Mouse (Mus musculus): ENCODE data around the gene Adat3.
A peak's percentile ranks its signal among the peaks of the same experiment; 100 is the strongest.
"Not testable (repeated sequence)": the region's sequence is repeated elsewhere in the genome, so short reads cannot be mapped to it uniquely, and the experiment has no call there.

The Adat3 gene

DNA sequence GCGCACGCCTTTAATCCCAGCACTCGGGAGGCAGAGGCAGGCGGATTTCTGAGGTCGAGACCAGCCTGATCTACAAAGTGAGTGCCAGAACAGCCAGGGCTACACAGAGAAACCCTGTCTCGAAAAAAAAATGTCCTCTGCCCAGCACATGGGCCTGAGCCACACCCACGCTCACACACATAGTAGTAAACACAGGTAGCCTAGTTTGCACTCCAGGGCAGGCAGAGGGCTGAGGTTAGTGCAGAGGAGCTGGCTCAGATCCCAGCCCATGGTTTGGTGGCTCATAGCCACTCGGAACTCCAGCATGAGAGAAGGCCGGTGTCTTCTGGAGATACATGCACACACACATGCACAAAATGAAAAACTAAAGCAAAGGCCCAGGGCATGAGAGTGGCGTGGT is 44.3 kb downstream of the Adat3 start:
- H3K4me1 ChIP-seq (replicated peaks; ENCODE audit: low read depth, low read length) = peaks cover 81% of the 10 kb centered on the region
- no peak overlapping the region for H3K4me3 ChIP-seq (replicated peaks; ENCODE audit: low read length)
- TF ChIP-seq NANOG (IDR thresholded peaks at IDR 0.05; ENCODE audit: borderline replicate concordance, low read length) = no peak
- no peak for TF ChIP-seq CTCF (conservative IDR thresholded peaks at IDR 0.05; ENCODE audit: low read length)
- no peak for TF ChIP-seq POU5F1 (IDR thresholded peaks at IDR 0.05; ENCODE audit: borderline replicate concordance, low read length)
- no peaks in the 10 kb centered on the region for H3K27me3 ChIP-seq (ENCODE audit: insufficient read depth, low read length)
- no peaks in the 10 kb centered on the region for H3K9me3 ChIP-seq (ENCODE audit: low read length)
- peaks cover 95% of the 10 kb centered on the region for H3K36me3 ChIP-seq (ENCODE audit: insufficient read depth, low read length)

DNA sequence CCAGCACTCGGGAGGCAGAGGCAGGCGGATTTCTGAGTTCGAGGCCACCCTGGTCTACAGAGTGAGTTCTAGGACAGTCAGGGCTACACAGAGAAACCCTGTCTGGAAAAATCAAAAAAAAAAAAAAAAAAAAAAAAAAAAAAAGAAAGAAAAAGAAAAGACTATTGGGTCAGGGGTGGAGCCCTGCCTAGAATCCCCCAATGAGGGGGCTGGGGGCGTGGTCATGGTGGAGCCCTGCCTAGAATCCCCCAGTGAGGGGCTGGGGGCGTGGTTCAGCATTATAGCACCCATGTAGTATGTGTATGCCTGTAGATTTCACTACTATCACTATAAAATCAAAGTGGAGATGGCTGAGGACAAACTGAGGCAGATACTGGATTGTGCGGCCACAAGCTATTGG is 47.2 kb downstream of the Adat3 start:
- Histone ChIP-seq H3K36me3 (ENCODE audit: insufficient read depth, low read length) (peaks cover 91% of the 10 kb centered on the region), H3K4me1 (replicated peaks; ENCODE audit: low read depth, low read length) (peaks cover 83% of the 10 kb centered on the region)
- H3K4me3 ChIP-seq (replicated peaks; ENCODE audit: low read length) = not testable (repeated sequence)

GRCm38 (mm10) chr10:80650392-80650791 is 47.7 kb downstream of the Adat3 start:
- Histone ChIP-seq H3K4me3 (replicated peaks; ENCODE audit: low read length) (no peak overlapping the region), H3K4me1 (replicated peaks; ENCODE audit: low read depth, low read length) (peaks cover 83% of the 10 kb centered on the region), H3K36me3 (ENCODE audit: insufficient read depth, low read length) (peaks cover 91% of the 10 kb centered on the region), H3K27me3 (ENCODE audit: insufficient read depth, low read length) (no peaks in the 10 kb centered on the region), H3K9me3 (ENCODE audit: low read length) (no peaks in the 10 kb centered on the region)
- TF ChIP-seq NANOG (IDR thresholded peaks at IDR 0.05; ENCODE audit: borderline replicate concordance, low read length) = no peak
- no peak for TF ChIP-seq POU5F1 (IDR thresholded peaks at IDR 0.05; ENCODE audit: borderline replicate concordance, low read length)
- no peak for TF ChIP-seq CTCF (conservative IDR thresholded peaks at IDR 0.05; ENCODE audit: low read length)

More for the DNA sequence above, 47.2 kb downstream of the Adat3 start:
- H3K9me3 ChIP-seq (ENCODE audit: low read length); H3K27me3 ChIP-seq (ENCODE audit: insufficient read depth, low read length): not testable (repeated sequence)

DNA sequence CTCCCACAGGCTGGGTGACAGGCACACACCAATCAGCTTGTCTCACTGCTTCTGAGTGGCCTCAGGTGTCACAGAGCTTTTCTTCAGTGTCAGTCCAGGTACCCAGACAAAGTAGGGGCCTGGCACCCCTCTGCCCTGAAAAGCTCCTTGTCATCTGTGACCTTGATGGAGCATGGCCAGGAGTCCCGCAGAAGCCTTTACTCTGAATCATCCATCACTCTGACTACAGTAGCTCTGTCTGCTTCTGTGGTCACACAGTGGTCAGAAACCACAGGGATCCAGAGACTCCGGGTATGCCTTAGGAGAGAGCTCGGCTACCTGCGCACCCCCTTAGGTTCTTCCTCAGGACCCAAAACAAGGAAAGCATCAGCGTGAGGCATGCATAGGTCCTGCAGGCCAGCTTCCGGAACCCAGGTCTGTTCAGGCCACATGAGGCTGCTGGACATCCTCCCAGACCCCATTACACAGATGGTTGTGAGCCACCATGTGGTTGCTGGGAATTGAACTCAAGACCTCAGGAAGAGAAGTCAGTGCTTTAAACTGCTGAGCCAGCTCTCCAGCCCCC is 50.6 kb downstream of the Adat3 start:
- Histone ChIP-seq H3K9me3 (ENCODE audit: low read length) (no peaks in the 10 kb centered on the region), H3K27me3 (ENCODE audit: insufficient read depth, low read length) (no peaks in the 10 kb centered on the region), H3K4me3 (replicated peaks; ENCODE audit: low read length) (no peak overlapping the region), H3K36me3 (ENCODE audit: insufficient read depth, low read length) (peaks cover 64% of the 10 kb centered on the region), H3K4me1 (replicated peaks; ENCODE audit: low read depth, low read length) (peaks cover 85% of the 10 kb centered on the region)
- TF ChIP-seq NANOG (IDR thresholded peaks at IDR 0.05; ENCODE audit: borderline replicate concordance, low read length) = no peak
- no peak for TF ChIP-seq POU5F1 (IDR thresholded peaks at IDR 0.05; ENCODE audit: borderline replicate concordance, low read length)
- TF ChIP-seq CTCF (conservative IDR thresholded peaks at IDR 0.05; ENCODE audit: low read length) = no peak

DNA sequence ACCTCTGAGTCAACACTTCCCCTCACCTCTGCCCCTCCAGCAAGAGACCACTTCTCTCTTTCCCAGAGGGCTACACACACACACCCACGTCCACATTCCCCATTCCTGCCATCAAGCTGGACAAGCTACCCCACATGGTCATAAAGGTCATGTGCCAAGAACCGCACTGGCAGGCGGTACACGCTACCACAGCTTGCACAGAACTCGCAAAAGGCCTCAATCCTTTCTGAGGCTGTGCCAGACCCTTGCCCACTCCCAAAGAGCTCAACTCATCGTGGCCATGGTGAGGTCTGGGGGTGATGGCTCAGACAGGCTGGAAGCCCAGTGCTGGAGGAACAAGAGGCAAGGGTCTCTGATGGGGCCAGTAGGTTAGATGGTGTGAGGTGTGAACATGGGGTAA is 52.2 kb downstream of the Adat3 start:
- Histone ChIP-seq H3K36me3 (ENCODE audit: insufficient read depth, low read length) (peaks cover 50% of the 10 kb centered on the region), H3K4me1 (replicated peaks; ENCODE audit: low read depth, low read length) (peaks cover 89% of the 10 kb centered on the region), H3K4me3 (replicated peaks; ENCODE audit: low read length) (peak overlapping the region; percentile 93), H3K9me3 (ENCODE audit: low read length) (no peaks in the 10 kb centered on the region), H3K27me3 (ENCODE audit: insufficient read depth, low read length) (no peaks in the 10 kb centered on the region)
- TF ChIP-seq POU5F1 (IDR thresholded peaks at IDR 0.05; ENCODE audit: borderline replicate concordance, low read length) (no peak), NANOG (IDR thresholded peaks at IDR 0.05; ENCODE audit: borderline replicate concordance, low read length) (no peak), CTCF (conservative IDR thresholded peaks at IDR 0.05; ENCODE audit: low read length) (no peak)

DNA sequence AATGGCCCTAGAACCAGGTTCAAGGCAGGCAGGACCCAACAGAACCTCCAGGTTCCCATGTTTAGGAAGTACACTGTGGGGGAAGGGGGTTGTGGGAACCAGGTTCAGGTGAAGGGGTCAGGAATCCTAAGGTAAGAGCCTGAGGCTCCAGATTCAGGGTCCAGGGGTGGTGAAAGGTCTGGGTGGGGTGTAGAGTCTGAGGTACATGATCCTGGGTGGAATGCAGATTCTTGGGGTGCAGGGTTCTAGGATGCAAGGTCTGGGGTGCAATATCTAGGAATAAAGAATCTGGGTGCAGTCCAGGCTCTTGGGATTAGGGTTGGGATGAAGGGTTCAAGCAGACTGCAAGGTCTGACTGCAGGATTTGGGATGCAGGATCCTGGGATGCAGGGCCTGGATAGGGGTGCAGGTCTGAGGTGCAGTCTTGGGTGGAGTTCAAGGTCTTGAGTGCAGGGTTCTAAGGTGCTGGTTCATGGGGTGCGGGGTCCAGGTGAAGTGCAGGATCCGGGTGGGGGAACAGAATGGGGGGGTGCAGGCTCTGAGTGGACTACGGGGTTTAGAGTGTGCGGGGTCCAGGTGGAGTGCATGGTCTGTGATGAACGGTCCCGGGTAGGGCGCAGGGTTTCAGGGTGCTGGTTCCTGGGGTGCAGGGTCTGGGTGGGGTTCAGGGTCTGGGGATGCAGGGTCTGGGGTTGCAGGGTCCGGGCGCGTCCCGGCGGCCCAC is 52.9 kb downstream of the Adat3 start:
- no peak for TF ChIP-seq POU5F1 (IDR thresholded peaks at IDR 0.05; ENCODE audit: borderline replicate concordance, low read length)
- H3K36me3 ChIP-seq (ENCODE audit: insufficient read depth, low read length) = peaks cover 44% of the 10 kb centered on the region
- no peaks in the 10 kb centered on the region for H3K9me3 ChIP-seq (ENCODE audit: low read length)
- no peaks in the 10 kb centered on the region for H3K27me3 ChIP-seq (ENCODE audit: insufficient read depth, low read length)
- peaks cover 85% of the 10 kb centered on the region for H3K4me1 ChIP-seq (replicated peaks; ENCODE audit: low read depth, low read length)
- peak overlapping the region; percentile 93 for H3K4me3 ChIP-seq (replicated peaks; ENCODE audit: low read length)

DNA sequence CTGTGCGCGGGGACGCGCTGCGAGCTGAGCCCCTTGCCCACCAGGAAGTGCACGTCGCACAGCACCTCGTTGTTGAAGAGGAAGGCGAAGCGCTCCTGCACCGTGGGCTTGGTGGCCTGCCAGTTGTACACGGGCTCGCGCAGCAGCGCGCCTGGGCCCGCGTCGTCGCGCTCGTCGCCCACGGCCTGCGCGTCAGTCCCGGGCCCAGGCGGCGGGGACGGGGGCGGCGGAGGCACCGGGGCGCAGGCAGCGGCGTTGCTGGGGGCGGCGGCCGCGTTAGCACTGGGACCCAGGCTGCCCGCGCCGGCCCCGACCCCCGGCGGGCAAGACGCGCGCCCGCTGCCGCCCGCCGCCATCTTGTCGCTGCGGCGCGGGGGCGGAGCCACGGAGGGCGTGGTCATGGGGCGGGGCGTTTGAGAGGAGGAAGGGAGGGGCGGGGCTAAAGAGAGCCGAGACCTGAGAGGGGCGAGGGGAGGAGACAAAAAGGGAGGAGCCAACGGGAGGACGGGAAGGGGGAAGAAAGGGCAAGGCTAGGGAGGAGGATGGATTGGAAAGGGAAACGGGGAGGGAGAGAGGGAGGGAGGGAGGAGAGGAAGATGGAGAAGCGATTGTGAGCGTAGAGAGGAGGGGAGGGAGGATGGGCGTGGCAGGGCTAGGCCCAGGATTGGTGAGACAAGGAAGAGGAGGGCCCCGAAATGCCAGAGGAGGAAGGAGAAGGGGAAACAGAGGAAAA is 53.6 kb downstream of the Adat3 start:
- no peak for TF ChIP-seq POU5F1 (IDR thresholded peaks at IDR 0.05; ENCODE audit: borderline replicate concordance, low read length)
- no peak for TF ChIP-seq NANOG (IDR thresholded peaks at IDR 0.05; ENCODE audit: borderline replicate concordance, low read length)
- no peak for TF ChIP-seq CTCF (conservative IDR thresholded peaks at IDR 0.05; ENCODE audit: low read length)
- Histone ChIP-seq H3K4me3 (replicated peaks; ENCODE audit: low read length) (peak overlapping the region; percentile 93), H3K4me1 (replicated peaks; ENCODE audit: low read depth, low read length) (peaks cover 85% of the 10 kb centered on the region), H3K36me3 (ENCODE audit: insufficient read depth, low read length) (peaks cover 36% of the 10 kb centered on the region), H3K27me3 (ENCODE audit: insufficient read depth, low read length) (no peaks in the 10 kb centered on the region), H3K9me3 (ENCODE audit: low read length) (no peaks in the 10 kb centered on the region)

DNA sequence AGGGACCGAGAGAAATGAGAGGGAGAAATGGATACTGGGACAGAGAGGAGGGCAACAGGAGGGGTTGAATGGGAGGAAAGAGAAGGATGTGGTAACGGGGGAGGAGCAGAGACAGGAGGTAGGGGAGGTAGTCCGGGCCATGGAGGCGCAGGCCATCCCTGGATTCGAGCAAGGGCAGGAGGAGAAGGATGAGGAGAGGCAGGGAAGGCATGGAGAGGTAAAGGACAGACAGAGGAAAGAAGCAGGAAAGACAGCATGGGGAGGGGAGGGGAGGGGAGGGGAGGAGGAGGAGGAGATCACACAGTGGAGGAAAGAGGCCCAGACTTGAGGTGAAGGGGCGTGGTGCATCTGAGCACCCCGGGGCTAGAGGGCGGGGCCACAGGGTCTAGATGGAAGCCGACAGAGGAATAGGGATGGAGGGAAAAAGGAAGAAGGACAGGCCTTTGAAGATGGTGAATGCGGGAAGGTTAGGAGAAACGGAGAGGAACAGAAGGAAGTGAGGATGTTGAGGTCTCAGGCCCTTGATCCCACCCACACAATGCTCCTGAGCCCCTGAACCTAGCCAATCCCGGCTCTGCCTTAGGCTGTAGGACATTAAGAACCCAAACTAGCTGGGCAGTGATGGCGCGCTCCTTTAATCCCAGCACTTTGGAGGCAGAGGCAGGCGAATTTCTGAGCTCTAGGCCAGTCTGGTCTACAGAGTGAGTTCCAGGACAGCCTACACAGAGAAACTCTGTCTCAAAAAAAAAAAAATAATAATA is 54.4 kb downstream of the Adat3 start, which contains the start of gene Btbd2:
Gene Btbd2 (minus strand): TSS at position 209 of the 761 bp plus-strand sequence.
- Histone ChIP-seq H3K9me3 (ENCODE audit: low read length) (no peaks in the 10 kb centered on the region), H3K4me1 (replicated peaks; ENCODE audit: low read depth, low read length) (peaks cover 80% of the 10 kb centered on the region), H3K27me3 (ENCODE audit: insufficient read depth, low read length) (no peaks in the 10 kb centered on the region), H3K4me3 (replicated peaks; ENCODE audit: low read length) (peak within 1 kb of the TSS; percentile 93), H3K36me3 (ENCODE audit: insufficient read depth, low read length) (peaks cover 29% of the 10 kb centered on the region)
- TF ChIP-seq CTCF (conservative IDR thresholded peaks at IDR 0.05; ENCODE audit: low read length) (no peak), NANOG (IDR thresholded peaks at IDR 0.05; ENCODE audit: borderline replicate concordance, low read length) (no peak), POU5F1 (IDR thresholded peaks at IDR 0.05; ENCODE audit: borderline replicate concordance, low read length) (no peak)

All from E14TG2a.4 (cell line).